Mouse (Mus musculus) neural tube, embryonic 15.5 days (tissue): ENCODE results near the gene Ripor3. TPM values are rescaled to one million over a fixed set of nuclear protein-coding genes. Genes with fewer than 3 reads are reported as not detected.
"Not testable (repeated sequence)": the region's sequence is repeated elsewhere in the genome, so short reads cannot be mapped to it uniquely, and the experiment has no call there.

ENCODE experiments used
- ATAC-seq: fragments of 200-750 bp; cut with Nextera tagmentation; 2 replicates; pipeline ENCODE4 v1.8.0; 2017; ENCODE audit warnings: mild to moderate bottlenecking, moderate TSS enrichment, moderate library complexity; ENCODE audit not compliant: low FRiP score
- H3K27ac ChIP-seq: fragments of 300-500 bp; sonication (generic); replicated peaks from 2 replicates; pipeline ENCODE4 v1.5.1; 2015; ENCODE audit warnings: mild to moderate bottlenecking, inconsistent platforms
- H3K27me3 ChIP-seq: fragments of 300-500 bp; sonication (generic); replicated peaks from 2 replicates; pipeline ENCODE4 v1.6.1; 2015; ENCODE audit warnings: inconsistent platforms
- H3K36me3 ChIP-seq: fragments of 300-500 bp; sonication (generic); 2 replicates; pipeline ENCODE4 v1.6.1; 2015; ENCODE audit warnings: inconsistent platforms
- H3K4me1 ChIP-seq: fragments of 300-500 bp; sonication (generic); 2 replicates; pipeline ENCODE4 v1.6.1; 2015; ENCODE audit warnings: inconsistent platforms
- H3K4me2 ChIP-seq: fragments of 300-500 bp; sonication (generic); 2 replicates; pipeline ENCODE4 v1.6.1; 2015; ENCODE audit warnings: inconsistent platforms, mild to moderate bottlenecking, moderate library complexity
- H3K4me3 ChIP-seq: fragments of 300-500 bp; sonication (generic); replicated peaks from 2 replicates; pipeline ENCODE4 v1.5.1; 2015; ENCODE audit warnings: mild to moderate bottlenecking, inconsistent platforms
- H3K9ac ChIP-seq: fragments of 300-500 bp; sonication (generic); replicated peaks from 2 replicates; pipeline ENCODE4 v1.6.1; 2015; ENCODE audit warnings: mild to moderate bottlenecking, inconsistent platforms
- H3K9me3 ChIP-seq: fragments of 300-500 bp; sonication (generic); replicated peaks from 2 replicates; pipeline ENCODE4 v1.6.1; 2016; ENCODE audit warnings: inconsistent platforms
- WGBS: fragments of 180-500 bp; shearing (Covaris S2); methylation state at CpG from one replicate; pipeline ENCODE4 v1.1.7; 2015; ENCODE audit warnings: mixed read lengths; 5-methylcytosine and 5-hydroxymethylcytosine counted together
- polyA plus RNA-seq: library from polyadenylated mRNA; unstranded; fragments of >200 nt; fragmentation: Nextera tagmentation; extraction: Ambion mirVana; gene quantifications from 2 replicates; pipeline ENCODE4 v1.2.1, GENCODE M21; 2015

The Ripor3 gene
- polyA plus RNA-seq = 0.47 and 0.66 TPM in 2 replicates

DNA sequence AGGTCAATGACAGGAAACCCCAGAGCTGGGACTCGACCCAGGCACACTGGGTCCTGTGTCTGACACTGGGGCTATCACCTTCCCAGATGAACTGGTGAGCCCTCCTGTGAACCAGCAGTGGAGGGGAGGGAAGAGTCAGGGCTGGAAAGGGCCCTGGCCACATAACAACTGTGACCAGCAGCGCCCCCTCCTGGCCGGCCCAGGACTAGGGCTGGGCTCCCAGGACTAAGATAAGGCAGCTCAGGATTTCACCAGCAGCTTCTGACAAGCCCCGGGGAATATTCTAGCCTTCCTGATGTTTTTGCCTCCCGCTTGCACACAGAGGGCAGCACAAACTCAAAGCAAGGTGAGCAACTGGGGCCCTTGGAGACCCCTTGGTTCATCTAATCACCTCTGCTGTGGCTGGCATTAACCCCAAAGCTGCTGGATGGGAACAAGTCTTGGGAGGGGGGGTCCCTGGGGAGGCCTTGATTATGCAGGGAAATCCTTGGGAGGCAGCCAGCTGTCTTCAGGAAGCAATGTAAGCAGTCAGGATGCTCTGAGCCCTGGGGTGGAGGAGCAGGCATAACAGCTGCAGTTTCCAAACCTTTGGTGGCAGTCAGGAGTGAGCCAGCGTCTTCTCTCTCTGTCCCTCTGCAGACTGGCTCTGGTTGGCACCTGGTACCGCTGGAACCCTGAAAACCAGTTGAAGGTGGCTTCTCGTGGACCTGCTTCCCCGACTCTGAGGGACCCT is at the start of gene Ripor3:
Gene Ripor3, minus strand, starts transcription at position 683 of the 733 bp plus-strand sequence.
- H3K4me2 ChIP-seq = no peak within 1 kb of the TSS
- H3K9me3 ChIP-seq = no peaks in the 10 kb centered on the region
- no peaks in the 10 kb centered on the region for H3K36me3 ChIP-seq
- H3K4me3 ChIP-seq = no peak within 1 kb of the TSS
- ATAC-seq = 0 out of 2 replicates have a peak, but pooled peaks have one; percentile 24
- WGBS = 33% methylated on average over 9 of the region's 9 CpGs
- no peak within 1 kb of the TSS for H3K27ac ChIP-seq
- no peak within 1 kb of the TSS for H3K9ac ChIP-seq
- H3K27me3 ChIP-seq = no peaks in the 10 kb centered on the region
- H3K4me1 ChIP-seq = peaks cover 13% of the 10 kb centered on the region

DNA sequence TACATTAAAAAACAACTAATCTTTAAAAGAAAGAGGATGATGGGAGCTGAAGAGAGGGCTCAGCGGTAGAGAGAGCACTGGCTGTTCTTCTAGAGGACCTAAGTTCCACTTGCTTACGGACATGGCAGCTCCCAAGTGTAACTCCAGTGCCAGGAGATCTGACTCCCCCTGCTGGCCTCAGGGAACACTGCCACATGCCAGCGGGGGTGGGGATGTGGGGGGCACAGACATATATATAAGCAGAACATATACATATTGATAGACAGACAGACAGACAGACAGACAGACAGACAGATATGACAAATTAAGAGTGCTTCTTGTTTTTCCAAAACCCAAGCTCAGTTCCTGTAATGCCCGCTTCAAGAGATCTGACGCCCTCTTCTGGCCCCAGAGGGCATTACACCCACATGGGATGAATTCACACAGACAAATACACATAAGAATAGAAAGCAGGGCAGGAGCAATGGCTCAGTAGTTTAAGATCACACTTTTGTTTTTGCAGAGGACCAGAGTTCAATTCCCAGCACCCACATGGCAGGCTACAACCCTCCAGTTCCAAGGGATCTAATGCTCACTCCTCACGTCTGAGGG is 48.9 kb upstream of the Ripor3 start:
- H3K9ac ChIP-seq = no peak overlapping the region
- no peaks in the 10 kb centered on the region for H3K36me3 ChIP-seq
- H3K27ac ChIP-seq = no peak overlapping the region
- WGBS = 76% methylated on average over 6 of the region's 6 CpGs
- H3K9me3 ChIP-seq = no peaks in the 10 kb centered on the region
- H3K4me1 ChIP-seq = no peaks in the 10 kb centered on the region
- ATAC-seq = no peak
- no peaks in the 10 kb centered on the region for H3K27me3 ChIP-seq
- H3K4me3 ChIP-seq = no peak overlapping the region
- no peak overlapping the region for H3K4me2 ChIP-seq

DNA sequence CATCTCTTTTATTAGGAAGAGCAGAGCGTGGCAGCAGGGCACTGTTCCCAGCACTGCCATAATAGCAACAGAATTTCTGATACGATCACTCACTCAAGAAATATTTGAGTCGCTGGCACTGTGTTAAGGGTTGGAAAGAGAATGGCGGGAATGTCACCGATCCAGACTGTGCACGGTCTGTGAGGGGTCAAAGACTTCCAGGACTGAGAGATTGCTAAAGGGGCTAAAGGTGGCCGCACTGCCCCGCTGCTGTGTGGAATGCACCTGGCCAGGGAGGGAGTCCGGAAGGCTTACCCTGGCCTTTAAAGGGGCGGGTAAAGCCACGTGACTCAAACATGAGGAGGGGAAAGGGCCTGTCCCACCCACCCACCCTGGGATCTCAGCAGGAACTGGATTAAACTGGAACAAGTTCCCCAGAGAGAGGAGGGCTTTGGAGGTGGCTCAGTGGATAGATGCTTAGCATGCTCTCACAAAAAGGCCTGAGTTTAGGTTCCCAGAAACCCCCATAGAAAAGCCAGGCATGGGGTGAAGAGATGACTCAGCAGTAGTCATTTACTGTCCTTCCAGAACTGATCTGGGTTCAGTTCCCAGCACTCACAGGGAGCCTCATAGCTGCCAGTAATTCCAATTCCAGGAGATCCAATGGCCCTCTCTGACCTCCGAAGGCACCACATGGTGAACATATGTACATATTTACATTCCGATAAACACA is 48.2 kb upstream of the Ripor3 start:
- Histone ChIP-seq H3K4me1 (no peaks in the 10 kb centered on the region), H3K9ac (no peak overlapping the region), H3K4me3 (no peak overlapping the region), H3K27me3 (no peaks in the 10 kb centered on the region), H3K9me3 (no peaks in the 10 kb centered on the region), H3K4me2 (no peak overlapping the region), H3K36me3 (no peaks in the 10 kb centered on the region), H3K27ac (no peak overlapping the region)
- no peak for ATAC-seq
- WGBS = 28% methylated on average over 13 of the region's 13 CpGs

DNA sequence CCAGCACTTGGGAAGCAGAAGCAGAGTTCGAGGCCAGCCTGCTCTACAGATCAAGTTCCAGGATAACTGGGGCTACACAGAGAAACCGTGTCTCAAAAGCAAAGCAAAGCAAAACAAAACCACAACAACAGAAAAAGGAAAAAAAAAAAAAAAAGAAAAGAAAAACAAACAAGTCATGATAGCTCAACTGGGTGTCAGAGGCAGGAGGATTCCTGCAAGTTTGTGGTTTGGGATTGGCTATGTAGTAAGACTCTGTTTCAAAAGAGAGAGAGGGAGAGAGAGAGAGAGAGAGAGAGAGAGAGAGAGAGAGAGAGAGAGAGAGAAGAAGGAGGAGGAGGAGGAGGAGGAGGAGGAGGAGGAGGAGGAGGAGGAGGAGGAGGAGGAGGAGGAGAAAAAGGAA is 47.5 kb upstream of the Ripor3 start:
- 79% methylated on average over 2 of the region's 2 CpGs for WGBS
- H3K9ac ChIP-seq, H3K27ac ChIP-seq, H3K27me3 ChIP-seq, H3K4me1 ChIP-seq, ATAC-seq, H3K9me3 ChIP-seq, H3K4me2 ChIP-seq, H3K4me3 ChIP-seq, H3K36me3 ChIP-seq: not testable (repeated sequence)

DNA sequence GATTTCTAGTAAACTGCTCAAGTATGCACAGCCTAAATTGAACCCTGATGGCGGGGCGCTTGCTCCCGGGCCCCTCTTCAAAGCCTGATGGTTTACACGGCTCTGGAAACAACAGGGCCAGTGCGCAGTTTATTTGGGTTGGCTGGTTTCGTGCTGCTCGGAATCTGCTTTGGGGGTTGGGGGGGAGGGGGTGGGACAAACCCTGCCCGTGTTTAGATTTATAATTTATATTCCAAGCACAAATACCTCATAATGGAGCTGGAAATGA is 46.2 kb upstream of the Ripor3 start:
- Histone ChIP-seq H3K9ac (no peak overlapping the region), H3K4me2 (no peak overlapping the region), H3K27ac (no peak overlapping the region), H3K4me1 (no peaks in the 10 kb centered on the region), H3K27me3 (peaks cover 8% of the 10 kb centered on the region), H3K4me3 (no peak overlapping the region), H3K36me3 (no peaks in the 10 kb centered on the region), H3K9me3 (no peaks in the 10 kb centered on the region)
- 58% methylated on average over 8 of the region's 8 CpGs for WGBS
- ATAC-seq = no peak

DNA sequence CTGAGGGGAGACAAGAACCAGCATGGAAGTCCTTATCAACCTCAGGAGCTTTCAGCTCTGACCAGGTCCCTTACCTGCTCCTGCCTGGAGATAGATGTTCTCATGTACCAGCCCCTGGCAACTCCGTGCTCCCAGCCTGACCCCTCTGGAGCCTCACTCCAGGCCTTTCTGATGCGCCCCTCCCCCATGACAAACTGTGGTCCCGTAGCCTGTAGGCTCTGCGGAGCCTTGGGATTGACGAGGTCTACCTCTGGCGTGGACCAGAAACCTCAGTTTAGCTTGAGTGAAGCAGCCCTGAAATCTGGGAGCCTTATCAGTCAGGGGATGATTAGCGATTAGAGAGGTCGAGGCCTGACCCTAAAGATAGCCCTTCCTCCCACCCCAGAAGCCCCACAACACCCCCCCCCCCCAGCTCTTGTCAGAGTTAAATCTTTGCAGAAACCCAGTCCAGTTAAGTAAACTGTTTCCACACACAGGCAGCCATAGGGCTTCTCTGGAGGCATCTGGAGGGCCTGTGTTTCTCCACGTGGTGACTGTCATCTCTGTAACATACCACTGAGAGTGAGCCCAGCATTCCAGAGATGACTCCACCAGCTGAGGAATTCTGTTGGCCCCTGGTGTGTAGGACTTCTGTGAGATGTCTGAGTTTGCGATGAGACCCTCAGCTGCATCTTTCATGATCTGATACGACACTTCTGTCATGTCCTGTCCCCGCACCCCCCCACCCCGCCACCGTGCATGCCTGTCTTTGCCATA is 45.7 kb upstream of the Ripor3 start:
- no peak overlapping the region for H3K4me2 ChIP-seq
- H3K4me3 ChIP-seq = no peak overlapping the region
- no peak overlapping the region for H3K9ac ChIP-seq
- peaks cover 14% of the 10 kb centered on the region for H3K27me3 ChIP-seq
- H3K36me3 ChIP-seq = no peaks in the 10 kb centered on the region
- no peak for ATAC-seq
- no peak overlapping the region for H3K27ac ChIP-seq
- H3K4me1 ChIP-seq = no peaks in the 10 kb centered on the region
- WGBS = 47% methylated on average over 14 of the region's 14 CpGs
- H3K9me3 ChIP-seq = no peaks in the 10 kb centered on the region

DNA sequence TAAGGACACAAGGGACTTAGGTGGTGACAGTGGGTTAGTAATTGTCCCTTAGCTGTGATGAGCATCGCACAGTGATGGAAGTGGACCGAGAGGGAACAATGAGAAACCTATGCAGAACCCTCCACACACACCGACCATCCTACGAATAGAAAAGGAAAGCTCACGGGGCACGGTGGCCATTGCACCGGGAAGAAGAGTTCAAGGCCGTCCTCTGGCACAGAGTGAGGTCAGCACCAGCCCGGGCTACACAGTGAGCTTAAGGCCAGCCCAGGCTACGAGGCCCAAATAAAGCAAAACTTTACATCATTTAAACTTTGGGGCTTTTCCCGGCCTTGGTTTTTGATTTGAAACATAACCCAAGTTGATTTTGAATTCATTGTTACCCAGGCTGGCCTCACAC is 43.7 kb upstream of the Ripor3 start:
- no peaks in the 10 kb centered on the region for H3K36me3 ChIP-seq
- no peak for ATAC-seq
- no peak overlapping the region for H3K4me2 ChIP-seq
- H3K27me3 ChIP-seq = peaks cover 29% of the 10 kb centered on the region
- H3K9me3 ChIP-seq = no peaks in the 10 kb centered on the region
- 93% methylated on average over 11 of the region's 11 CpGs for WGBS
- no peak overlapping the region for H3K4me3 ChIP-seq
- H3K27ac ChIP-seq = no peak overlapping the region
- H3K9ac ChIP-seq = no peak overlapping the region
- peaks cover 17% of the 10 kb centered on the region for H3K4me1 ChIP-seq

DNA sequence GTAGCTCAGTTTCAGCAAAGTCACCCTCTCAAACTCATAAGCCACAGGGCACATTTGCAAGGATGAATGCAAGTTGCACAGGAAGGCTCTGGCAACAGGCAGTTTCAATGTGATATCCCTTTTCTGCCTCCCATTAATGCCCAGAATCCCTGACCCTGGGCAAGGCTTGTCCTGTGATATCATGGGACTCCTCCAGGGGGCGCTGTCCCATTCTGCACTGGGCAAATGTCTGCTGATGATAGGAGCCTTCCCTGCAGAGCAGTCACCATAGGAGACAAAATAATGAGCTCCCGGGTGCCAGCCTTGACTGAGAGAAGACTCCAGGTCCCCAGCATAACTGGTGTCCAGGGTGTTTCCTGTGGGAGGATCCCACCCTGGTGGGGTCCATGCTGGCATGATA is 42.3 kb upstream of the Ripor3 start:
- 20% methylated on average over 2 of the region's 2 CpGs for WGBS

DNA sequence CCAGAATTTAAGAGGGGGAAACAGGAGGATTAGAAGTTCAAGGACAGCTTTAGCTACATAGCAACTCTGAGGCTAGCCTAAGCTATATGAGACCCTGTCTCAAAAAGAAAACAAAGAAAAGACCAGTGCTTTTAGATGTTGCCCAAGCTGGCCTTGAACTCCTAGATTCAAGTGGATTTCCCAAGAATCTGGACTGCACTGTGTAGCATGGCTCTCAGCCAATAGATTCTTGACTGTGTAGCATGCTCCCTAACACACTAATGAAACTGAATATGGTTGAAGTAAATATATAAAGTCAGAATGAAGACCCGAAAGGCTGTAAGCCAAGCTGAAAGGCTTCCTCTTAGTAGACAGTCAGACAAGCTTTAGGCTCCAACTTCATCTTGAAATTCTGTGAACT is 41.7 kb upstream of the Ripor3 start:
- 92% methylated on average over 1 of the region's 1 CpGs for WGBS

More for the DNA sequence above, 42.3 kb upstream of the Ripor3 start:
- no peak for ATAC-seq
- no peak overlapping the region for H3K4me3 ChIP-seq
- H3K9ac ChIP-seq = no peak overlapping the region
- H3K4me2 ChIP-seq = no peak overlapping the region
- H3K27me3 ChIP-seq = peaks cover 37% of the 10 kb centered on the region
- no peaks in the 10 kb centered on the region for H3K9me3 ChIP-seq
- H3K36me3 ChIP-seq = no peaks in the 10 kb centered on the region
- H3K27ac ChIP-seq = no peak overlapping the region
- peaks cover 19% of the 10 kb centered on the region for H3K4me1 ChIP-seq

DNA sequence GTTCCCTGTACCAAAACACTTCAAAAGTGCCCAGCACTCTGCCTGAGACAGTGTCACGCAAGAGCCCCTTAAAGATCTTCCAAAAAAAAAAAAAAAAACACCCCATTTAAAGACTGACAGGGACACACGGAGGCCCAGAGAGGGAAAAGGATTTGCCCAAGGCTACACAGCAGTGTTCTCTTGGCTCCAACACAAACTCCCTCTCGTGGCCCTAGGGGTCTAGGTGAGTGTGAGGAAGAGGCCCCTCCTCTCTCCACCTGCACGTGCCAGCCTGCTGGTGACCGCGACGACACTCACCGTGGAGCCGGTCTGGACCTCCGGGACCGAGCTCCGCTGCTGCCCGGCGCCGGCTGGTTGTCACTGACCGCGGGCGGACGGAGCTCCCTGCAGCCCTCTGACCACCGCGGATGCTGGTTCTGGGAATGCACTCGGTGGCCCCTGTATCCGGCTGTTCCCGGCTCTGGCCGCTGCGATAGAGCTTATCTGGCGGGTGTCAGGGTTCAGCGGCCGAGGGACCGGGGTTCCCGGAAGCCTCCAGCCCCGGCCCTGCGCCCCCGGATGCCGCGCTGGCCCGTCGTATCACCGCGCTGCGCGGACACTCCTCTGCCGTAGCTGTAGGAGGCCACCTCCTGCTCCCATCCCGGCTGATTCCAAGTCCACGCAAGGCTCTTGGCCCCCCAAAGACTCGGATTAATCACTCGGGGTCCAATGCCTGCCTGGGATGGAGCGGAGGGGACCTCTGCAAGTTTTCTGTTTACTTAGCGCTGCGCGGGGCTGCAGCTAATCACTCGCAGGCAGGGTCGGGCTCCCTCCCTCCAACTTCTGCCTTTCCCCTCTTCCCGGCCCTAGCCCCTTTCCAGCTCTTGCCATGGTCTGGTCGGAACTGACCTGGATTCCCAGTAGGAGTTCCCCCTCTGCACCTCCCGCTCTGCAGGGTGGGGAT is 39.9 kb upstream of the Ripor3 start:
- H3K36me3 ChIP-seq = no peaks in the 10 kb centered on the region
- H3K9ac ChIP-seq = peak overlapping the region; percentile 35; the same call in 1 of the 2 replicates
- peak overlapping the region; percentile 37 for H3K4me3 ChIP-seq
- under 1% methylated on average over 56 of the region's 56 CpGs for WGBS
- no peaks in the 10 kb centered on the region for H3K9me3 ChIP-seq
- H3K4me2 ChIP-seq = peak overlapping the region; percentile 72
- no peak overlapping the region for H3K27ac ChIP-seq
- peaks cover 21% of the 10 kb centered on the region for H3K4me1 ChIP-seq
- H3K27me3 ChIP-seq = peaks cover 37% of the 10 kb centered on the region
- ATAC-seq = no peak

More for the DNA sequence above, 41.7 kb upstream of the Ripor3 start:
- no peak overlapping the region for H3K27ac ChIP-seq
- H3K36me3 ChIP-seq = no peaks in the 10 kb centered on the region
- ATAC-seq = no peak
- no peak overlapping the region for H3K4me3 ChIP-seq
- H3K9ac ChIP-seq = no peak overlapping the region
- H3K4me2 ChIP-seq = no peak overlapping the region
- H3K9me3 ChIP-seq = no peaks in the 10 kb centered on the region
- peaks cover 37% of the 10 kb centered on the region for H3K27me3 ChIP-seq
- H3K4me1 ChIP-seq = peaks cover 19% of the 10 kb centered on the region
